Mouse (Mus musculus) lung, adult 2 months (tissue): Measurements from ENCODE around the gene Mmp27.

Source experiments
- CTCF ChIP-seq: fragments of 200-500 bp; IDR thresholded peaks from 2 replicates; pipeline ENCODE4 v1.5.1; 2011; ENCODE audit warnings: mild to moderate bottlenecking, low read length, control low read depth; ENCODE audit not compliant: insufficient read depth
- POLR2A ChIP-seq: fragments of 200-500 bp; IDR thresholded peaks from 2 replicates; pipeline ENCODE4 v1.6.1; 2011; ENCODE audit warnings: low read depth, mild to moderate bottlenecking, control low read depth, low read length, borderline replicate concordance; ENCODE audit errors: extremely low read depth

DNA sequence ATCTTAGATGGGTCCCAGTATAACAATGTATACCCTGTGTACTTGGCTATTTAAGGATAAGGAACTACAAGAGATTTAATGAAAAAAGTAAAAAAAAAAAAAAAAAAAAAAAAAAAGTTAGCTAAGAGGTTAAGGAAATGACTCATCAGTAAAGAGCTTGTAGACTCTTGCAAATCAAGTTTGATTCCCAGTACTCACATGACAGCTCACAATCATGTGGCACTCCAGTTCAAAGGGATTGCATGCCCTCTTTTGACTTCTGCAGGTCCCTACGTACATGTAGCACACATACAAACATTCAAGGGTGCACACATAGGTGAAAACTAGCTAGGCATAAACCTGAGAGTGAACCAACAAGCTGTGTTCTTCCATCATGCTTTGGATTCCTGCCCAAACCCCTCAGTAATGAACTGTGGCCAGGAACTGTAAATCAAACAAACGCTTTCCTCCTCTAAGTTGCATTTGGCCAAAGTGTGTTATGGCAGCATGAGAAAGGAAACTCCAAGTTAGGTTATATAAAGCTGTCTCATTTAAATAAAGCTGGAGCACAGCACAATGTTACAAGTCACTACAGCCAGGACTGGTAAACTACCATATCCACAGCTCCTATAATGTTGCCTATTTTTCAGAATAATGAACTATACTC lies 1.6 kb downstream of the Mmp27 start:
- no peak for TF ChIP-seq CTCF
- no peak for TF ChIP-seq POLR2A
